Mouse (Mus musculus) kidney, embryonic 14.5 days (tissue): ENCODE measurements around the gene Lrrfip1. TPM values are rescaled to one million over a fixed set of nuclear protein-coding genes. Genes with fewer than 3 reads are reported as not detected.
A peak's percentile ranks its signal among the peaks of the same experiment; 100 is the strongest.

Experiments used
- ATAC-seq: fragments of 200-750 bp; cut with Nextera tagmentation; 2 replicates; pipeline ENCODE4 v1.8.0; 2017; ENCODE audit warnings: moderate number of reproducible peaks, mild to moderate bottlenecking, moderate TSS enrichment, moderate library complexity; ENCODE audit not compliant: low FRiP score, low TSS enrichment
- H3K27ac ChIP-seq: fragments of 300-500 bp; sonication (generic); 2 replicates; pipeline ENCODE4 v1.5.1; 2014; ENCODE audit warnings: low read depth, mild to moderate bottlenecking, low read length, moderate library complexity, mixed read lengths
- H3K27me3 ChIP-seq: fragments of 300-500 bp; sonication (generic); 2 replicates; pipeline ENCODE4 v1.6.1; 2014; ENCODE audit warnings: mild to moderate bottlenecking, low read length; ENCODE audit not compliant: control insufficient read depth, insufficient read depth
- H3K36me3 ChIP-seq: fragments of 300-500 bp; sonication (generic); 2 replicates; pipeline ENCODE4 v1.6.1; 2014; ENCODE audit warnings: low read length, mixed read lengths; ENCODE audit not compliant: control insufficient read depth, insufficient read depth
- H3K4me1 ChIP-seq: fragments of 300-500 bp; sonication (generic); 2 replicates; pipeline ENCODE4 v1.6.1; 2014; ENCODE audit warnings: low read length, mixed read lengths; ENCODE audit not compliant: control insufficient read depth, insufficient read depth
- H3K4me2 ChIP-seq: fragments of 300-500 bp; sonication (generic); replicated peaks from 2 replicates; pipeline ENCODE4 v1.6.1; 2014; ENCODE audit warnings: low read depth, mild to moderate bottlenecking, low read length
- H3K4me3 ChIP-seq: fragments of 300-500 bp; sonication (generic); 2 replicates; pipeline ENCODE4 v1.5.1; 2014; ENCODE audit warnings: mild to moderate bottlenecking, low read length
- H3K9ac ChIP-seq: fragments of 300-500 bp; sonication (generic); 2 replicates; pipeline ENCODE4 v1.6.1; 2014; ENCODE audit warnings: low read depth, mild to moderate bottlenecking, low read length, moderate library complexity
- H3K9me3 ChIP-seq: fragments of 300-500 bp; sonication (generic); 2 replicates; pipeline ENCODE4 v1.6.1; 2016; ENCODE audit warnings: low read length; ENCODE audit not compliant: control insufficient read depth
- WGBS: fragments of 180-500 bp; shearing (Covaris S2); extraction: QIAGEN DNeasy Blood & Tissue Kit; methylation state at CpG from one replicate; pipeline ENCODE4 v1.1.7; 2014; 5-methylcytosine and 5-hydroxymethylcytosine counted together
- polyA plus RNA-seq: library from polyadenylated mRNA; unstranded; fragments of >200 nt; fragmentation: Nextera tagmentation; extraction: Ambion mirVana; gene quantifications from 2 replicates; pipeline ENCODE4 v1.2.1, GENCODE M21; 2014

Gene Lrrfip1
- polyA plus RNA-seq, 1 experiment from 2014 or later = 33.6 TPM

DNA sequence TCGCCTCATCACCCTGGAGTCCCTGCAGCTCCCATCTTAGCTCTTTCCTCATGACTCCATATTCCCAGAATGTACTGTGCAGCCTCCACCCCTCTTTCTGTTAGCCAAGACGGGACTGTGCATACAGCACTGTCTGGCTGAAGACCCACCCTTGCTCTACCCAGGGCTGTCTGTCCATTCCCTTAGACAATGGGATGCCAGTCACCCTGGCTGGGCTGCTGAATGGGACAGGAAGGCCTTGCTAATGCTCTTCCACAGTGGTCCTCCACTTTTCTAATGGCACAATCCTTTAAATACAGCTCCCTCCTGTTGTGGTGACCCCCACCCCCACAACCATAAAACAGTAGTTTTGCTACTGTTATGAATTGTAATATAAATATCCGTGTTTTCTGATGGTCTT, 12.8 kb downstream of the Lrrfip1 start:
- Histone ChIP-seq H3K4me2 (no peak overlapping the region), H3K36me3 (no peaks in the 10 kb centered on the region), H3K9me3 (no peaks in the 10 kb centered on the region), H3K4me1 (peaks cover 19% of the 10 kb centered on the region; the same call in 1 of the 2 replicates), H3K4me3 (no peak overlapping the region), H3K9ac (no peak overlapping the region), H3K27ac (no peak overlapping the region), H3K27me3 (no peaks in the 10 kb centered on the region)
- no peak for ATAC-seq
- 83% methylated on average over 3 of the region's 3 CpGs for WGBS

- no peak overlapping the region for H3K4me3 ChIP-seq
- WGBS = 68% methylated on average over 3 of the region's 3 CpGs
- no peak overlapping the region for H3K27ac ChIP-seq
- no peak for ATAC-seq
- no peak overlapping the region for H3K9ac ChIP-seq
- H3K27me3 ChIP-seq = no peaks in the 10 kb centered on the region
- no peak overlapping the region for H3K4me2 ChIP-seq
- H3K4me1 ChIP-seq = peaks cover 27% of the 10 kb centered on the region
- H3K9me3 ChIP-seq = no peaks in the 10 kb centered on the region
- no peaks in the 10 kb centered on the region for H3K36me3 ChIP-seq
These were observed 15.3 kb downstream of the Lrrfip1 start for GRCm38 (mm10) chr1:91013803-91014202.

DNA sequence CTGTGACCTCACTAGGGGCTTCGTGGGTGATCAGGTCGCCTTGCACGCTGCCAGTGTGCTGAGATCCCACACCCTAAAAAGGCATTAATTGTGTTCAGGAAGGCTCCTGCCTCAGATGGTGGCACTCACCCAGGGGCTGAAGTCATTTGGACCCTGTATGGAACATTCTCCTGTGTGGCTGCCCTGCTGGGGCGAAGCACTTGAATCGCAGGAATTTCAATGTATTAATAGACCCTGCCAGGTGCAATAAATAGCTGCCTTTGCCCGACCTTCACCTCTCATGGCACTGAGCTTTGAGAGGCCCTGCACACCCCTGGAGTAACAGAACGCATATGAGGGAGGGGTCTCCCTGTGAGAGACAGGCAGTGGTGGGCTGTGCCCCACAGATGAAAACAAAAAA, 17.0 kb downstream of the Lrrfip1 start:
- Histone ChIP-seq H3K9me3 (no peaks in the 10 kb centered on the region), H3K4me3 (no peak overlapping the region), H3K9ac (no peak overlapping the region), H3K4me1 (peaks cover 27% of the 10 kb centered on the region), H3K27ac (no peak overlapping the region), H3K27me3 (no peaks in the 10 kb centered on the region), H3K36me3 (no peaks in the 10 kb centered on the region), H3K4me2 (no peak overlapping the region)
- no peak for ATAC-seq
- WGBS = 70% methylated on average over 7 of the region's 7 CpGs

DNA sequence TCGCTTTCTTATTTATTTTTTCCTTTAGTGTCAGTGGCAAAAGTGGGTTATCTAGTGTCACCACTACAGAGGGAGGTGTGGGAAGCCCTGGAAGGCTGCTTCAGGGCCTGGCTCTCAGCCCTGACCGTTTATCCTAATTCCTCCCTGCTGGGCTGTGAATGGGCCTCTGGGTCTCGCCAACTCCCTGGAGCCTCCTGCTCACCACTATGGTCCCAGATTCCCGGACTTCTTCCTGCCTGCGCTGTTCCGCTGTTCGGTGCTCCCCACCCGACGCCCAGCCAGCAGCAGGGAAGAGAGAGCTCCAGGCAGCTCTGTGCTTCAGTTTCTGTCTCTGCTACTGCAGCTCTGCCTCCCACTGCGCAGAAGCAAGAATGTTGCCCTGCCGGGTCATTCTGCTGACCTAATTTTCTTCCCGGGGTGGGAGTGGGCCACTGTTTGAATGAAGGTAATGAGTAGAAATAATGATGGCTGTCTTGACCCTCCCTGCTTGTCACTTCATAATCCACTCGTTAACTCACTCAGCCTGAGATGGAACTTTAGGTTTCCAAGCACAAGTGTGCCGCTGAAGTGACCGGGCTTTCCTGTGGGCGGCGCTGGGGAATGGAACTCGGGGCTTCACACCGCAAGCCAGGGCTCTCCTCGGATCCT, 18.7 kb downstream of the Lrrfip1 start:
- ATAC-seq = no peak
- H3K36me3 ChIP-seq = no peaks in the 10 kb centered on the region
- H3K4me1 ChIP-seq = peaks cover 19% of the 10 kb centered on the region
- no peak overlapping the region for H3K27ac ChIP-seq
- 23% methylated on average over 20 of the region's 20 CpGs for WGBS
- H3K27me3 ChIP-seq = no peaks in the 10 kb centered on the region
- peak overlapping the region; percentile 13; the same call in 1 of the 2 replicates for H3K9ac ChIP-seq
- no peak overlapping the region for H3K4me3 ChIP-seq
- peak overlapping the region; percentile 25; the same call in 1 of the 2 replicates for H3K4me2 ChIP-seq
- H3K9me3 ChIP-seq = no peaks in the 10 kb centered on the region

DNA sequence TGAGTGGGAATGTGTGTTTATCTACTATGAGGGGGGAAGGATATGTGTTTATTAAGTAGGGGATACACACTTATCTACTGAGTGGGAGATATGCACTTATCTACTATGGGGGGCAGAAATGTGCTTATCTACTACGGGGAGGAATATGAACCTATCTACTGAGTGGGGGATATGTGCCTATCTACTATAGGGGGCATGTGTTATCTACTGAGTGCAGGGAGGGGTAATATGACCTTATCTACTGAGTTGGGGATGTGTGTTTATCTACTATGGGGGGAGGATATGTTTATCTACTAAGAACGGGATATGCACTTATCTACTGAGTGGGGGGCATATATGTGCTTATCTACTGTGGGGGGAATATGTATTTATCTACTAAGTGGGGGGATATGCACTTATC, 20.8 kb downstream of the Lrrfip1 start:
- peaks cover 8% of the 10 kb centered on the region for H3K4me1 ChIP-seq
- no peak for ATAC-seq
- WGBS = 80% methylated on average over 2 of the region's 2 CpGs
- H3K27me3 ChIP-seq = no peaks in the 10 kb centered on the region
- H3K9ac ChIP-seq = no peak overlapping the region
- no peaks in the 10 kb centered on the region for H3K36me3 ChIP-seq
- no peak overlapping the region for H3K27ac ChIP-seq
- H3K4me2 ChIP-seq = no peak overlapping the region
- H3K9me3 ChIP-seq = no peaks in the 10 kb centered on the region
- H3K4me3 ChIP-seq = no peak overlapping the region

DNA sequence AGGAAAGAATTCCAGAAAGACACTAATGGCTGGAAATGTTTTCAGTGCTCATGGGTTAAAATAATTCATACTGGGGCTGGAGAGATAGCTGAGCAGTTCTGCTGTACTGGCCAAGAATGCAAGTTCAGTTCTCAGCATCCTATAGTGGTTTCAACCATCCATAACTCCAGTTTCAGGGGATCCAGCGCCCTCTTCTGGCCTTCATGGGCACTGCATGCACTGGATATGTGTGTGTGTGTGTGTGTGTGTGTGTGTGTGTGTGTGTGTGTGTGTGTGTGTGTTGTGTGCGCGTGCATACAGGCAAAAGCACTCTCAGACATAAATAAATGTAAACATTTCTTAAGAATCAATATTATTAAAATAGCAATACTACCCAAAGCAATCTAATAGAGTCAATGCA, 22.8 kb downstream of the Lrrfip1 start:
- H3K9ac ChIP-seq = no peak overlapping the region
- no peaks in the 10 kb centered on the region for H3K9me3 ChIP-seq
- no peaks in the 10 kb centered on the region for H3K36me3 ChIP-seq
- 73% methylated on average over 3 of the region's 3 CpGs for WGBS
- no peak overlapping the region for H3K4me3 ChIP-seq
- H3K4me2 ChIP-seq = no peak overlapping the region
- no peaks in the 10 kb centered on the region for H3K27me3 ChIP-seq
- no peak overlapping the region for H3K27ac ChIP-seq
- H3K4me1 ChIP-seq = peaks cover 8% of the 10 kb centered on the region
- no peak for ATAC-seq

DNA sequence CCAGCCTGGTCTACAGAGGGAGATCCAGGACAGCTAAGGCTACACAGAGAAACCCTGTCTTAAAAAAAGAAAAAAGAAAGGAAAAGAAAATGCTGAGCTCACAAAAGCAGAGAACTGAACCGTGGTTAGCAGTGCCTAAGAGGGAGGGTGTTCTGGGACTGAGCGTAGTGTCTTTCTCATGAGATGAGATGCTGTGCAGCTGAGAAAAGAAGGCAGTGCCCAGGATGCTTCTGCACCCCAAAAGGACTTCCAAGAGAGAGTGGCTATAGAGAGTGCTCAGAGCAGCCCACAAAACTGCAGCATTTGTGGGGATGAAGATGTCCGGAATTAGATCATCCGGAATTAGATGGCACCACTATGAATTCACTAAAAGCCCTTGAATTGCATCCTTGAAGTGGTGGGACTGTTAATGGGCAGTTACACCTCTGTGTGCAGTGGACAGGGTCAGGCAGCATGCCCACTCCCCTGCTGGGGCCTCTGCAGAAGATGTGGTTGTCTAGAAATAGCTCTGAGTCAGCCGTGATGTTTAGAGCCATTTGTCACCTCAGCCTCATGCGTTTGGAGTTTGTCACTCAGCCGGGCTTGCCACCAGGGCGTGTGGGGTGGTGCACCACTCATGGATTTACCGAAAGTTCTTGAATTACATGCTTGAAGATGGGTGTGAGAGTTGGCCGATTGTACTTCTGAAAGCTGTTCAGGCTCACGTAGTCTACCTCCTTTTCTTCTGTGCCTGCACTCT, 23.8 kb downstream of the Lrrfip1 start:
- Histone ChIP-seq H3K27ac (no peak overlapping the region), H3K4me2 (no peak overlapping the region), H3K4me1 (peaks cover 1% of the 10 kb centered on the region), H3K4me3 (no peak overlapping the region), H3K9ac (no peak overlapping the region), H3K27me3 (no peaks in the 10 kb centered on the region), H3K36me3 (no peaks in the 10 kb centered on the region), H3K9me3 (no peaks in the 10 kb centered on the region)
- WGBS = 56% methylated on average over 11 of the region's 11 CpGs
- ATAC-seq = no peak

GRCm38 (mm10) chr1:91023230-91023629, 24.7 kb downstream of the Lrrfip1 start:
- Histone ChIP-seq H3K9ac (no peak overlapping the region), H3K27ac (no peak overlapping the region), H3K27me3 (no peaks in the 10 kb centered on the region), H3K4me1 (no peaks in the 10 kb centered on the region), H3K36me3 (no peaks in the 10 kb centered on the region), H3K4me3 (no peak overlapping the region), H3K4me2 (no peak overlapping the region), H3K9me3 (no peaks in the 10 kb centered on the region)
- WGBS = 73% methylated on average over 5 of the region's 5 CpGs
- no peak for ATAC-seq

GRCm38 (mm10) chr1:91023960-91024359, 25.4 kb downstream of the Lrrfip1 start:
- no peak overlapping the region for H3K4me2 ChIP-seq
- 60% methylated on average over 9 of the region's 9 CpGs for WGBS
- H3K27me3 ChIP-seq = no peaks in the 10 kb centered on the region
- H3K27ac ChIP-seq = no peak overlapping the region
- ATAC-seq = no peak
- no peak overlapping the region for H3K4me3 ChIP-seq
- H3K9me3 ChIP-seq = no peaks in the 10 kb centered on the region
- no peak overlapping the region for H3K9ac ChIP-seq
- no peaks in the 10 kb centered on the region for H3K36me3 ChIP-seq
- H3K4me1 ChIP-seq = no peaks in the 10 kb centered on the region
